7 mouse cellular contexts compared by ENCODE assay signal in genomic region chr14:33446561-33447023, GRCm38 (mm10). TPM values are rescaled to one million over a fixed set of nuclear protein-coding genes. Genes with fewer than 3 reads are reported as not detected.
DNase-seq lines count a peak whose midpoint lies in the region; ATAC-seq and TF ChIP-seq lines count a peak whose summit lies in the region.

No protein-coding gene starts in this region.

- 1% methylated on average over 67 of the region's 72 CpGs for WGBS in lung, adult 2 months
- under 1% methylated on average over 69 of the region's 72 CpGs for WGBS in embryonic facial prominence, embryonic 10.5 days
- WGBS in intestine, embryonic 15.5 days = under 1% methylated on average over 42 of the region's 72 CpGs
- WGBS in neural tube, embryonic 12.5 days = under 1% methylated on average over 72 of the region's 72 CpGs

- no peaks in the 10 kb centered on the region for H3K9me3 ChIP-seq in embryonic facial prominence, embryonic 10.5 days
- no peaks in the 10 kb centered on the region for H3K9me3 ChIP-seq in intestine, embryonic 15.5 days
- no peaks in the 10 kb centered on the region for H3K9me3 ChIP-seq in neural tube, embryonic 12.5 days

- H3K27ac ChIP-seq in embryonic facial prominence, embryonic 10.5 days (replicated peaks) = peak overlapping the region; percentile 98
- H3K27ac ChIP-seq in intestine, embryonic 15.5 days = peak overlapping the region; percentile 90
- peak overlapping the region; percentile 89 for H3K27ac ChIP-seq in neural tube, embryonic 12.5 days

- no peak for TF ChIP-seq CTCF in lung, adult 2 months (IDR thresholded peaks at IDR 0.05; ENCODE audit: insufficient read depth, low read length)

- ATAC-seq in intestine, embryonic 15.5 days = no peak; the same call in 1 of the 2 replicates
- ATAC-seq in neural tube, embryonic 12.5 days (ENCODE audit: low FRiP score, low read depth) = peak; percentile 67

- no peak for DNase-seq in lung, adult 2 months
- no peak for DNase-seq in lung, postnatal 14 days
- DNase-seq in T-cell, adult 2 months (ENCODE audit: low spot score) = peak; percentile 41
- peak; percentile 63 for DNase-seq in embryonic facial prominence, embryonic 10.5 days (ENCODE audit: low spot score)
- DNase-seq in adrenal gland, postnatal 36 days = no peak

- H3K27me3 ChIP-seq in embryonic facial prominence, embryonic 10.5 days (replicated peaks; ENCODE audit: low read depth, poor library complexity, severe bottlenecking) = peaks cover 26% of the 10 kb centered on the region
- H3K27me3 ChIP-seq in intestine, embryonic 15.5 days (replicated peaks) = no peaks in the 10 kb centered on the region
- peaks cover 17% of the 10 kb centered on the region for H3K27me3 ChIP-seq in neural tube, embryonic 12.5 days (replicated peaks)

- H3K4me2 ChIP-seq in intestine, embryonic 15.5 days (replicated peaks) = peak overlapping the region; percentile 58
- H3K4me2 ChIP-seq in neural tube, embryonic 12.5 days (replicated peaks) = peak overlapping the region; percentile 64

- H3K9ac ChIP-seq in intestine, embryonic 15.5 days = peak overlapping the region; percentile 72
- peak overlapping the region; percentile 94 for H3K9ac ChIP-seq in neural tube, embryonic 12.5 days

- TF ChIP-seq POLR2A in lung, adult 2 months (IDR thresholded peaks at IDR 0.05; ENCODE audit: borderline replicate concordance, extremely low read depth, low read depth, low read length) = no peak

- peaks cover 9% of the 10 kb centered on the region for H3K4me1 ChIP-seq in lung, adult 2 months (ENCODE audit: control insufficient read depth, insufficient read depth, low read length)
- peaks cover 15% of the 10 kb centered on the region for H3K4me1 ChIP-seq in embryonic facial prominence, embryonic 10.5 days
- peaks cover 7% of the 10 kb centered on the region for H3K4me1 ChIP-seq in intestine, embryonic 15.5 days (replicated peaks)
- H3K4me1 ChIP-seq in neural tube, embryonic 12.5 days = peaks cover 11% of the 10 kb centered on the region

- H3K4me3 ChIP-seq in lung, adult 2 months (replicated peaks; ENCODE audit: extremely low read depth, low read depth, low read length) = peak overlapping the region; percentile 86
- peak overlapping the region; percentile 88 for H3K4me3 ChIP-seq in embryonic facial prominence, embryonic 10.5 days
- peak overlapping the region; percentile 64 for H3K4me3 ChIP-seq in intestine, embryonic 15.5 days (replicated peaks)
- peak overlapping the region; percentile 84 for H3K4me3 ChIP-seq in neural tube, embryonic 12.5 days

- no peaks in the 10 kb centered on the region for H3K36me3 ChIP-seq in embryonic facial prominence, embryonic 10.5 days (replicated peaks)
- H3K36me3 ChIP-seq in intestine, embryonic 15.5 days = no peaks in the 10 kb centered on the region
- H3K36me3 ChIP-seq in neural tube, embryonic 12.5 days = no peaks in the 10 kb centered on the region

RNA-seq across cellular contexts. Expression of gene Mapk8, which starts 0.4 kb away (rescaled TPM):
- 9.2 and 10.8 TPM in 2 replicates for polyA plus RNA-seq in lung, adult 2 months (2012; rRNA removed)
- 18.8 and 21.2 TPM in 2 replicates for polyA plus RNA-seq in embryonic facial prominence, embryonic 10.5 days (2016; fragmentation: Nextera tagmentation; extraction: Ambion mirVana)
- 12.2 and 16.0 TPM in 2 replicates for polyA plus RNA-seq in intestine, embryonic 15.5 days (2015; fragmentation: Nextera tagmentation; extraction: Ambion mirVana)
- 32.7 and 34.6 TPM in 2 replicates for polyA plus RNA-seq in neural tube, embryonic 12.5 days (2016; fragmentation: Nextera tagmentation; extraction: Ambion mirVana)
- 10 to 100 TPM; 26.1 to 26.4 TPM for total RNA-seq in adrenal gland, postnatal 36 days (2021)

RNA-seq across cellular contexts. Expression of gene Frmpd2, which starts 24.9 kb away (rescaled TPM):
- polyA plus RNA-seq in lung, adult 2 months (2012; rRNA removed) = 2.5 and 3.1 TPM in 2 replicates
- polyA plus RNA-seq in embryonic facial prominence, embryonic 10.5 days (2016; fragmentation: Nextera tagmentation; extraction: Ambion mirVana) = 0.09 TPM in 1 of 2 replicates, not detected in the other
- not detected in 2 replicates for polyA plus RNA-seq in intestine, embryonic 15.5 days (2015; fragmentation: Nextera tagmentation; extraction: Ambion mirVana)
- polyA plus RNA-seq in neural tube, embryonic 12.5 days (2016; fragmentation: Nextera tagmentation; extraction: Ambion mirVana) = not detected in 2 replicates
- total RNA-seq in adrenal gland, postnatal 36 days (2021) = not detected

Comparison
In these comparisons a context has a peak if more than half of its experiments do, and no peak if none do; other contexts are left out.
1. DNase-seq: peak in T-cell, adult 2 months (single experiment) and embryonic facial prominence, embryonic 10.5 days (single experiment); none in lung, adult 2 months (single experiment), lung, postnatal 14 days (single experiment) and adrenal gland, postnatal 36 days (0 of 2).
2. Peak in every context shown above with its lines, with median percentiles within 50 percentile points of each other: H3K4me3 ChIP-seq and H3K27ac ChIP-seq.